Mouse (Mus musculus) liver, adult 10 weeks (tissue): ENCODE data around the gene Ift43. TPM values are rescaled to one million over a fixed set of nuclear protein-coding genes. Genes with fewer than 3 reads are reported as not detected.

Source experiments
- polyA plus RNA-seq: library from polyadenylated mRNA; stranded (reverse); fragments of 350-450 nt; fragmentation: Illumina TruSeq; extraction: RNeasy Lipid Tissue Mini Kit (QIAGEN cat#74804); gene quantifications from one replicate; pipeline ENCODE4 v1.2.3, GENCODE M21; 2014; ENCODE audit warnings: low read depth, low replicate concordance

Ift43 gene
- 3.6 TPM for polyA plus RNA-seq

GRCm38 (mm10) chr12:86082481-86083012 is at the start of gene Ift43:
Ift43 (plus strand) TSS chr12:86082541.

GRCm38 (mm10) chr12:86078553-86079201 is 3.7 kb upstream of the Ift43 start, which contains the start of gene Tgfb3:
Tgfb3 (minus strand) TSS chr12:86079041.

Other genes with a start within 250 kb of the Ift43 start
- gene Tgfb3, start 3.5 kb upstream of the Ift43 start, polyA plus RNA-seq, result 0.11 TPM
- gene Gpatch2l, start 159.3 kb downstream of the Ift43 start, polyA plus RNA-seq, result 6.2 TPM